Mouse (Mus musculus): ENCODE measurements around the gene Zdhhc18.

The Zdhhc18 gene

GRCm38 (mm10) chr4:133559846-133560245 lies 90.1 kb downstream of the Zdhhc18 start:
- no peak for DNase-seq (ENCODE audit: low read depth, low spot score)

- no peak for DNase-seq (ENCODE audit: low read depth, low spot score)
Observed at GRCm38 (mm10) chr4:133557041-133557717, 92.8 kb downstream of the Zdhhc18 start.
